Mouse (Mus musculus) small intestine, adult 2 months (tissue): ENCODE results near the gene F11r. TPM values are rescaled to one million over a fixed set of nuclear protein-coding genes. Genes with fewer than 3 reads are reported as not detected.

Source experiments
- H3K27ac ChIP-seq: fragments of 200-500 bp; 2 replicates; pipeline ENCODE4 v1.5.1; 2012; ENCODE audit warnings: low read depth, low read length, control low read depth, inconsistent platforms; ENCODE audit not compliant: insufficient read depth
- H3K27me3 ChIP-seq: fragments of 200-500 bp; 2 replicates; pipeline ENCODE4 v1.6.1; 2012; ENCODE audit warnings: mild to moderate bottlenecking, moderate library complexity, low read length, inconsistent platforms; ENCODE audit not compliant: control insufficient read depth, insufficient read depth
- H3K36me3 ChIP-seq: fragments of 200-500 bp; 2 replicates; pipeline ENCODE4 v1.6.1; 2012; ENCODE audit warnings: mild to moderate bottlenecking, low read length, control low read depth, inconsistent platforms; ENCODE audit not compliant: control insufficient read depth, insufficient read depth
- H3K4me1 ChIP-seq: fragments of 200-500 bp; 2 replicates; pipeline ENCODE4 v1.6.1; 2012; ENCODE audit warnings: low read length, inconsistent platforms, mixed read lengths; ENCODE audit not compliant: control insufficient read depth, insufficient read depth, insufficient read length
- H3K4me3 ChIP-seq: fragments of 200-500 bp; 2 replicates; pipeline ENCODE4 v1.5.1; 2012; ENCODE audit warnings: low read depth, mild to moderate bottlenecking, control low read depth, inconsistent platforms, low read length, moderate library complexity
- CTCF ChIP-seq: fragments of 200-500 bp; IDR thresholded peaks from 2 replicates; pipeline ENCODE4 v1.5.1; 2012; ENCODE audit warnings: low read depth, mild to moderate bottlenecking, control low read depth, inconsistent platforms, low read length, moderate library complexity, mixed read lengths; ENCODE audit not compliant: insufficient replicate concordance, insufficient read length; ENCODE audit errors: extremely low read depth
- POLR2A ChIP-seq: fragments of 200-500 bp; IDR thresholded peaks from 2 replicates; pipeline ENCODE4 v1.6.1; 2012; ENCODE audit warnings: low read depth, mild to moderate bottlenecking, control low read depth, inconsistent platforms, low read length, moderate library complexity
- WGBS: fragments of 180-500 bp; shearing (Covaris S2); methylation state at CpG from one replicate; pipeline ENCODE4 v1.1.7; 2018; 5-methylcytosine and 5-hydroxymethylcytosine counted together
- polyA plus RNA-seq: library from polyadenylated mRNA; depleted of rRNA; stranded (reverse); fragments of >200 nt; gene quantifications from 2 replicates; pipeline ENCODE4 v1.2.3, GENCODE M21; 2012

Gene F11r
- polyA plus RNA-seq, 1 experiment = 142 TPM

DNA sequence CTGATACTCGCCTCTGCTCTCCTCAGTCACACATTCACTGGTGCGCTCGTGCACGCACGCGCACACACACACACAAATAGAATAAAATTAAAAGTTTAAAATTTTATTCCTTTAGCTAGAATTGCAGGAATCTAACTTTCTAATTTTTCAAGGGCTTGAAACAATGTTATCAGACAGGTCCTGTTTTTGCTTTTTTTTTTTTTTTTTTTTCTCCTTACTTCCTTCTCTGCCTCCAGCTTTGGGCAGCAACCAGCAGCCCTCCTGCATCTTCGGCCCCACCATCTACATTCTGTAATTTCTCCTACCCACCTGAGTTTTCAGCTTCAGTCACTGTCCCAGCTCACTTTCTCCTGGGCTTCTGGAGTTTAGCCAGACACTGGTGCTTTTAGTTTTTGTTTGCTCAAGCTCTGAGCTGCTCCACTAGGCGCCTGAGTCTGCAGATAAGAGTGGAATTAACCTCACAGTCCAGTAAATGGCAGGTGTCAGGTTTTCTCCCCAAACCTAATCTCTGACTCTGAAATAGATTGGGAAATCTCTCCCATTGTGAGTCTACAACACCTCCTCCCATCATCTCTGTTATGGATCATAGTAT lies 14.7 kb upstream of the F11r start:
- TF ChIP-seq CTCF = no peak
- TF ChIP-seq POLR2A = no peak
- WGBS = 62% methylated on average over 8 of the region's 8 CpGs
- peaks cover 19% of the 10 kb centered on the region for H3K36me3 ChIP-seq
- no peak overlapping the region for H3K27ac ChIP-seq
- H3K27me3 ChIP-seq = no peaks in the 10 kb centered on the region
- H3K4me1 ChIP-seq = peaks cover 20% of the 10 kb centered on the region
- no peak overlapping the region for H3K4me3 ChIP-seq

GRCm38 (mm10) chr1:171424638-171425037 lies 12.7 kb upstream of the F11r start:
- peaks cover 5% of the 10 kb centered on the region; the same call in 1 of the 2 replicates for H3K36me3 ChIP-seq
- peak overlapping the region; percentile 73 for H3K27ac ChIP-seq
- WGBS = 16% methylated on average over 5 of the region's 5 CpGs
- TF ChIP-seq POLR2A (no peak), CTCF (no peak)
- no peaks in the 10 kb centered on the region for H3K27me3 ChIP-seq
- no peak overlapping the region for H3K4me3 ChIP-seq
- peaks cover 5% of the 10 kb centered on the region; the same call in 1 of the 2 replicates for H3K4me1 ChIP-seq

- TF ChIP-seq POLR2A (no peak), CTCF (no peak)
- peak overlapping the region; percentile 73 for H3K27ac ChIP-seq
- 25% methylated on average over 4 of the region's 4 CpGs for WGBS
These were observed 12.2 kb upstream of the F11r start for GRCm38 (mm10) chr1:171425126-171425525.

DNA sequence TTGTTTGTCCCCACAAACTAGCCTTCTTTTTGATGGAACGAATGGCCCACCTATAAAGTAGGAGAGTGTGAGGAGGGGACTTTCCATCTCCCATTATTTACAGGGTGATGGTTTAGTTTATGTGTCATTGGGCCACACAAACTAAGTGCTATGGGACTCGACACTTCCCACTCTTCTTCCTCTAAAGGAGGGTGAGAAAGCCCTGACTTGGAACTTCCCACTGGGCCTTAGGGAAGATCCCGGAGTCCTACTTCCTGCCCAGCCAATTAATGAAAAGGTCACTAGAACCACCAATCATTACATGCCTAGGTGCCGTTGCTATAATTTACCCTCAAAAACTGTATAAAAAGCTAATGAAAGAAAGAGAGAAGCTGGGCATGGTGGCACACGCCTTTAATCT lies 5.2 kb upstream of the F11r start:
- Histone ChIP-seq H3K4me1 (peaks cover 8% of the 10 kb centered on the region; the same call in 1 of the 2 replicates), H3K27ac (no peak overlapping the region), H3K4me3 (no peak overlapping the region), H3K36me3 (no peaks in the 10 kb centered on the region), H3K27me3 (no peaks in the 10 kb centered on the region)
- 83% methylated on average over 5 of the region's 5 CpGs for WGBS
- no peak for TF ChIP-seq CTCF
- no peak for TF ChIP-seq POLR2A

More at GRCm38 (mm10) chr1:171425126-171425525, 12.2 kb upstream of the F11r start:
- Histone ChIP-seq H3K4me3 (no peak overlapping the region), H3K4me1 (peaks cover 5% of the 10 kb centered on the region; the same call in 1 of the 2 replicates), H3K27me3 (no peaks in the 10 kb centered on the region), H3K36me3 (peaks cover 3% of the 10 kb centered on the region; the same call in 1 of the 2 replicates)

DNA sequence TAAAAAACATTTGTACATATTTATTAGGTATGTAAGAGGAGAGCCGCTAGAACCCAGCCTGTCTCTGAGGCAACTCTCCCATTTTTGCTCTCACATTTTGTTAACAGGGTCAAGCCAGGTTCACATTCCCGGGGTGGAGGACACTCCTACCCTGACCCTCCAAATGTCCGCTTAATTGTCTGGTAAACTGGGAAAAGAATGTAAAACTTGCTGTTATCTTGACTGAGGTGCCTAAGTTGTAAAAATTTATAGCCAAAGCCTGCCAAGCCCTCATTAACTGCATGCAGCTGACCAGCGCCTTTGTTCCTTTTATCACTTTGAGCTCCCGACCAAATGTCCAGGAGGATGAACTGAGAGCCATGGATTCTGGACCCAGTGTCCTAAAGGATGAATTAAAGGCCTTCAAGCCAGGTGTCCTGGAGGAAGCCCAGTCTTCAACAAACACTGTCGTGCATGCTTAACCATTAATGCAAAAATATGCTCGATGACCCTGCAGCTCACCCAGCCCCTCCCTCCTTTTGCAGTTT lies 2.0 kb upstream of the F11r start:
- no peak overlapping the region for H3K27ac ChIP-seq
- no peaks in the 10 kb centered on the region for H3K27me3 ChIP-seq
- no peak overlapping the region for H3K4me3 ChIP-seq
- 23% methylated on average over 7 of the region's 7 CpGs for WGBS
- TF ChIP-seq CTCF (no peak), POLR2A (no peak)
- no peaks in the 10 kb centered on the region for H3K36me3 ChIP-seq
- H3K4me1 ChIP-seq = peaks cover 11% of the 10 kb centered on the region

DNA sequence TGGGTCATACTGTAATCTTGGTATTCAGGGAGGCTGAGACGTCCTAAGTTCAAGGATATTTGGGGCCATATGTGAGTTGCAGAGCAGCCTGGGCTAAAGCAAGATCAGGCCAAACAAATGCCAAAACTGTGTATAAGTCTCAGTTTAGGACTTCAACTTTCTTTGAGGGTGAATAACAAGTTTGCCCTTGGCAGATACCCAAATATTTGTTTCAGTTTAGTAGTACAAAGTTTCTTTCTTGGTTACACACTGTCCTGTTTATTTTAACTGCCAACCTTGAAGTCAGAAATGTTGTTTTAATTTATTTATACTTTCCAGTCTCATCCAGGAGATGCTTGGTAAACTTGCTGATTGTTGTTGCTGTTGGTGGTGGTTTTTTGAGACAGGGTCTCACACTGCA lies 1.4 kb upstream of the F11r start:
- WGBS = 32% methylated on average over 1 of the region's 1 CpGs
- no peak overlapping the region for H3K4me3 ChIP-seq
- TF ChIP-seq POLR2A = no peak
- no peak for TF ChIP-seq CTCF

DNA sequence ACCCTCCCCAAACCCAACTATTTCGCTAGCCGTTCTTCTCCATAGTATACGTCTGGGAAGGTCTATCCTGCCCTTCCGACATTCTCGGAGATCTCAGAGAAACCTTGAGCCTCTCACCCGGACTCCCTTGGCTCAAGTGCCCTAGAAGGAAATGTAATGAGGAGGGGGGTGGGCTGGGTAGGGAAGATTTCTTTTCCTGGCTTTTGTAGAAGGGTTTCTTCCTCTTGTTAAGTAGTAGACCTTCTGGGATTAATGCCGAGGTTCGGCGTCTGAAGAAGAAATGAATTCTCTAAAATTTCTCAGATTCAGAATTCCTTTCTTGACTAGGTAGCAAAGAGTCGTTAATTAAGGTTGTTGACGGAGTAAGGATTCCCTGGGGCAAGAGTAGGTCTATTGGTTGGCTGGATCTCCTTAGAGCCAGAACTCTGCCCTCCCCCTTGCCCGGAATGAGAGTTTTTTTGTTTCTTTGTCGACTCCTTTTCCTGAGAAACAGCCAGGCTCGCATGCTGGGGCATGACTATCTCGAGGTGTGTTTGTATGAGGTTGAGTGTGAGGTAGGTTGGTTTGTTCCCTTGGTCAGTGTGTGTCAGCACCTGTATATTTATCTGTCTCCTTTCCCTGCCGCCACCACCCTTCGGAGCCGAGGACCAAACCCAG lies 807 bp downstream of the F11r start:
- Histone ChIP-seq H3K27ac (peak overlapping the region; percentile 96), H3K27me3 (no peaks in the 10 kb centered on the region), H3K36me3 (no peaks in the 10 kb centered on the region), H3K4me3 (peak overlapping the region; percentile 78), H3K4me1 (peaks cover 24% of the 10 kb centered on the region)
- TF ChIP-seq CTCF (no peak), POLR2A (no peak)
- 3% methylated on average over 18 of the region's 18 CpGs for WGBS

More for the DNA sequence above, 1.4 kb upstream of the F11r start:
- peaks cover 13% of the 10 kb centered on the region for H3K4me1 ChIP-seq
- H3K36me3 ChIP-seq = no peaks in the 10 kb centered on the region
- H3K27ac ChIP-seq = no peak overlapping the region
- H3K27me3 ChIP-seq = no peaks in the 10 kb centered on the region
